Comparison of ENCODE assay signal across 8 mouse cellular contexts in the genomic region with DNA sequence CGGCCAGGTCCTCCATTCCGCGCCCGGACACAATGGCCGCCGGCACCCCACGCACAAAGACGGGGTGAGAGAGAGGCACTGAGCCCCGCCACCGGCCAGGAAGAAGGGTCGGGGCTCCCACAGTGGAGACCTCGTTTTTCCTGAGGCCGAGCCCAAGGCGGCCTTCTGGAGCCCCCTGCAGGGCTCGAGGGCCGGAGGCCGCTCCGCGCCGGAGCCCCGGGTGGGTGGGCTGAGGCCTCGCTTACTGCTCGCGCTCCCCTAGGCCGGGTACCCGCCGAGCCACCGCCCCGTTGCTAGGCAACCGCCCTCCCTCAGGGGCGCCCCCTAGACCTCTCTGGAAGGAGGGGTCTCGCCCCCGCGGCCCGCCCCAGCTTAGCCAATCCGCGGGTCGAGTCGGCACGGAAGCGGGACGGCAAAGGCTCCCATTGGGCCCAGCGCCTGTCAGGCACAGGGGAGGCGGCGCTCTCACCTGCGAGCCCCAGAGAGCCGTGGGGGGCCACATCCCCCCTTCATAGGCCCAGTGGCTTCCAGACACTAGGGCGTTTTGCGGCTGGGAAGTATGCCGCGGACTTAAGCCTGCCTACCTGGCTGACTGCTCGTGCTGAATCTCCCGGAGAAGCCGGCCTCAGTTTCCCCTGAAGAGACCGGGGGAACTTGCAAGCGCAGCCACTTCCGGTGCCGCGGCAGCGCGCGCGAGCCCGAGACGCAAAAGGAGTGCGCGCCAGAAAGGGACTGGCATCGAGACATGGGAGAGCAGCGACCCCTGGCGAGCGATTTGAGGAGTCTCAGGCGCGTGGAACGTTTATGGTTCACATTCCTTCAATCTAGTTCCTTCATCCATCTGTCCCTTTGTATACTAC. TPM values are rescaled to one million over a fixed set of nuclear protein-coding genes. Genes with fewer than 3 reads are reported as not detected.
DNase-seq lines count a peak whose midpoint lies in the region; ATAC-seq and TF ChIP-seq lines count a peak whose summit lies in the region.

A gene (minus strand): TSS at position 710 of the 860 bp plus-strand sequence.

- ATAC-seq in cerebellum, adult (ENCODE audit: insufficient number of reproducible peaks, low FRiP score, low TSS enrichment), result peak; percentile 91
- peak; percentile 97 for ATAC-seq in forebrain, embryonic 14.5 days
- ATAC-seq in neural tube, embryonic 15.5 days (ENCODE audit: low FRiP score), result peak; percentile 96

- no peak for TF ChIP-seq POLR2A in ES-Bruce4 (IDR thresholded peaks at IDR 0.05; ENCODE audit: insufficient read depth, low read length)

- under 1% methylated on average over 64 of the region's 74 CpGs for WGBS in forebrain, embryonic 14.5 days
- WGBS in neural tube, embryonic 15.5 days, result under 1% methylated on average over 65 of the region's 74 CpGs

- DNase-seq in forebrain, embryonic 14.5 days (ENCODE audit: low spot score), result peak; percentile 98
- DNase-seq in heart, postnatal 14 days, result peak; percentile 99
- peak; percentile 98 for DNase-seq in layer of hippocampus, adult 11-12 months (ENCODE audit: low spot score)
- peak; percentile 97 to 98 for DNase-seq in lung, adult 18-20 months
- peak; percentile 100 for DNase-seq in testis, postnatal 14 days (ENCODE audit: low spot score)

- peaks cover 1% of the 10 kb centered on the region; the same call in 1 of the 2 replicates for H3K36me3 ChIP-seq in ES-Bruce4 (ENCODE audit: control insufficient read depth, insufficient read depth, low read length, poor library complexity, severe bottlenecking)
- H3K36me3 ChIP-seq in forebrain, embryonic 14.5 days (ENCODE audit: control insufficient read depth, insufficient read depth, low read length), result peaks cover 12% of the 10 kb centered on the region
- 0 out of 2 replicates have a peak, but pooled peaks cover 8% of the 10 kb centered on the region for H3K36me3 ChIP-seq in neural tube, embryonic 15.5 days

- TF ChIP-seq EP300 in ES-Bruce4 (IDR thresholded peaks at IDR 0.05; ENCODE audit: insufficient read depth, low read depth, low read length), result peak; percentile 40; the same call in 1 of the 2 replicates

- H3K4me2 ChIP-seq in forebrain, embryonic 14.5 days (ENCODE audit: low read length), result peak within 1 kb of the TSS; percentile 80
- H3K4me2 ChIP-seq in neural tube, embryonic 15.5 days, result peak within 1 kb of the TSS; percentile 80

- H3K9ac ChIP-seq in ES-Bruce4 (ENCODE audit: low read depth, poor library complexity, severe bottlenecking), result peak within 1 kb of the TSS; percentile 85
- peak within 1 kb of the TSS; percentile 97 for H3K9ac ChIP-seq in forebrain, embryonic 14.5 days (ENCODE audit: low read length)
- peak within 1 kb of the TSS; percentile 75 for H3K9ac ChIP-seq in neural tube, embryonic 15.5 days (replicated peaks)

- H3K27ac ChIP-seq in ES-Bruce4 (ENCODE audit: insufficient read depth, low read length), result peak within 1 kb of the TSS; percentile 80
- peak within 1 kb of the TSS; percentile 99 for H3K27ac ChIP-seq in forebrain, embryonic 14.5 days (ENCODE audit: low read depth, low read length)
- H3K27ac ChIP-seq in neural tube, embryonic 15.5 days (replicated peaks), result peak within 1 kb of the TSS; percentile 94

- H3K4me3 ChIP-seq in ES-Bruce4 (ENCODE audit: low read depth, low read length), result peak within 1 kb of the TSS; percentile 91
- peak within 1 kb of the TSS; percentile 85 for H3K4me3 ChIP-seq in forebrain, embryonic 14.5 days (ENCODE audit: low read depth, low read length)
- peak within 1 kb of the TSS; percentile 65 for H3K4me3 ChIP-seq in neural tube, embryonic 15.5 days (replicated peaks)

- H3K4me1 ChIP-seq in ES-Bruce4 (ENCODE audit: control insufficient read depth, insufficient read depth, low read length), result peaks cover 10% of the 10 kb centered on the region
- peaks cover 36% of the 10 kb centered on the region for H3K4me1 ChIP-seq in forebrain, embryonic 14.5 days (ENCODE audit: control insufficient read depth, insufficient read depth, low read length)
- H3K4me1 ChIP-seq in neural tube, embryonic 15.5 days, result peaks cover 35% of the 10 kb centered on the region

- H3K27me3 ChIP-seq in ES-Bruce4 (ENCODE audit: control insufficient read depth, insufficient read depth, low read length, poor library complexity, severe bottlenecking), result no peaks in the 10 kb centered on the region
- no peaks in the 10 kb centered on the region for H3K27me3 ChIP-seq in forebrain, embryonic 14.5 days (replicated peaks; ENCODE audit: control insufficient read depth, insufficient read depth, low read length)
- H3K27me3 ChIP-seq in neural tube, embryonic 15.5 days (replicated peaks), result no peaks in the 10 kb centered on the region

- H3K9me3 ChIP-seq in ES-Bruce4 (replicated peaks; ENCODE audit: control insufficient read depth, insufficient read depth, low read length, poor library complexity, severe bottlenecking), result no peaks in the 10 kb centered on the region
- H3K9me3 ChIP-seq in forebrain, embryonic 14.5 days (replicated peaks; ENCODE audit: control insufficient read depth, low read length), result no peaks in the 10 kb centered on the region
- no peaks in the 10 kb centered on the region for H3K9me3 ChIP-seq in neural tube, embryonic 15.5 days (replicated peaks)

- peak; percentile 94 for TF ChIP-seq CTCF in ES-Bruce4 (IDR thresholded peaks at IDR 0.05; ENCODE audit: low read depth, low read length)

- intact Hi-C loops in heart, postnatal 14 days (cut with DNase I), result loop anchor here (1.0 to 5.0 kb wide), 3 partner anchors 64 to 214 kb away; no protein-coding TSS in a partner anchor

RNA-seq across cellular contexts. Expression of the gene that starts here (rescaled TPM):
- polyA plus RNA-seq in ES-Bruce4 (2011; ENCODE audit: insufficient read depth, insufficient read length, low read depth, missing spikeins), result 108 TPM in 2 replicates
- 179 and 189 TPM in 2 replicates for polyA plus RNA-seq in forebrain, embryonic 14.5 days (2014; fragmentation: Nextera tagmentation; extraction: Ambion mirVana)
- total RNA-seq in heart, postnatal 14 days (2021), result 10 to 100 TPM; 79.8 to 92.2 TPM
- polyA plus RNA-seq in neural tube, embryonic 15.5 days (2015; fragmentation: Nextera tagmentation; extraction: Ambion mirVana), result 119 and 125 TPM in 2 replicates

Comparison
In these comparisons a context has a peak if more than half of its experiments do, and no peak if none do; other contexts are left out.
1. Peak in every context shown above with its lines: DNase-seq, ATAC-seq, H3K4me3 ChIP-seq and H3K27ac ChIP-seq.